Mouse (Mus musculus): ENCODE data around the gene Sbds. TPM values are rescaled to one million over a fixed set of nuclear protein-coding genes. Genes with fewer than 3 reads are reported as not detected.

The Sbds gene
- 12.9 and 15.0 TPM in 2 replicates for polyA plus RNA-seq (2012; rRNA removed)

DNA sequence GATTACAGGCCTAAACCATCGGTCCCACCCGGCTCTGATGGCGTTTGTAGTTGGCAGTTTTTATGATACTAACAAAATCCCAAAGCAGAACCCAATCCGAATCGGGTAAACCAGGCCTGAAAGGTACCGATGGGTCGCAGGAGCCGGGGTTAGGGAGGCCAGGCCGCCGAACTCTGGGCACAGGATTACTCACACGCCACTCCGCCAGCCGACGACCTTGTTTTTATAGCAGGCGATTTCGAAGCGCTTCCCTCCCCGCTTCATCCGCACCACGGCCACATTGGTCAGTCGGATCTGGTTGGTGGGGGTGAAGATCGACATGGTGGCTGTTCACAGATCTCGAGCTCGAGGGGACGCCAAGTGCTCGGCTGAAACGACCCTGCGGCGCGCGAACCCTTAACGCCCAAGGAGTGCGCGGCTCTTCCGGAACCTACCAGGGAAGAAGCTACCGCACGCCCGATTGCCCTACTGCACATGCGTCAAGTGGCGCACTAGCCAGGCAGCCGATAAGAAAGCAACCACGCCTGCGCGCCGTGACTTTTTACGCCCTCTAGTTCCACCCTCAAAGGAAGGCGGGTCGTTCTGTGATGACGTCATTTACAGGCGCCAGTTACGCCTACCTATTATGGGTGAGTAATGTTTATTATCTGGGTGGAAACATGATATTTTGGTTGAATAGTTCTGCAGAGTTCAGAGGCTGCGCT is at the start of gene Sbds, which contains the start of gene Tyw1:
Gene Sbds, minus strand, starts transcription at position 514 of the 704 bp plus-strand sequence.
Gene Tyw1, plus strand, starts transcription at position 603 of the 704 bp plus-strand sequence.

DNA sequence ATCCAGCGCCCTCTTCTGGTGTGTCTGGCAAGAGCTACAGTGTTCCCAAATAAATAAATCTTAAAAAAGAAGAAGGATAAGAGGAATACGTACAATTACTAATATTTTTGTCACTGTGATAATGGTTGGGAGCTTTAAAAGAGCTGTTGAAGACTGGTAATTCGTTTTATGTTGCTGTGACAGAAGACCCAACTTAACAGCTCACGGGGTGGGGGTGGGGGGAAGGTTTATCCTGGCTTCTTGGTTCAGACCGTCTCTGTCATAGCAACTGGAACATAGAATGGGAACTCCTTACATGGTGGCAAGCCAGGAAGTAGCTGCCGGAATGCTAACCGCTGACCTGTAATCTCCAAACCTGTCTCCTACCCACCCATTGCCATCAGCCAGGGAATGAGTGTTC is 38.5 kb downstream of the Sbds start, which contains the start of gene Tmem248:
Gene Tmem248, plus strand, starts transcription at position 301 of the 400 bp plus-strand sequence.

Other genes with a start within 250 kb of the Sbds start
- gene Asl, start 226.3 kb downstream of the Sbds start, polyA plus RNA-seq (2012; rRNA removed) = 11.9 and 15.0 TPM in 2 replicates
- 2.5 and 2.9 TPM in 2 replicates for gene Crcp, start 226.2 kb downstream of the Sbds start, polyA plus RNA-seq (2012; rRNA removed)
- 6.8 and 7.0 TPM in 2 replicates for gene Tpst1, start 182.2 kb downstream of the Sbds start, polyA plus RNA-seq (2012; rRNA removed)
- 1.4 and 2.8 TPM in 2 replicates for gene Kctd7, start 110.7 kb downstream of the Sbds start, polyA plus RNA-seq (2012; rRNA removed)
- 13.9 and 14.9 TPM in 2 replicates for gene Rabgef1, start 83.7 kb downstream of the Sbds start, polyA plus RNA-seq (2012; rRNA removed)
- 16.6 and 20.0 TPM in 2 replicates for gene Tmem248, start 38.4 kb downstream of the Sbds start, polyA plus RNA-seq (2012; rRNA removed)
- 2.2 and 2.7 TPM in 2 replicates for gene Tyw1, start 89 bp upstream of the Sbds start, polyA plus RNA-seq (2012; rRNA removed)
- gene Caln1, start 113.9 kb upstream of the Sbds start, polyA plus RNA-seq (2012; rRNA removed) = 0.01 and 0.13 TPM in 2 replicates
- gene A330070K13Rik, start 129.1 kb upstream of the Sbds start, polyA plus RNA-seq (2012; rRNA removed) = not detected in 2 replicates

Measured in stomach, adult 2 months (tissue).